Mouse (Mus musculus) granulocyte monocyte progenitor cell, adult 5-6 weeks (primary cell): ENCODE data around the gene Acod1. TPM values are rescaled to one million over a fixed set of nuclear protein-coding genes. Genes with fewer than 3 reads are reported as not detected.

Source experiments
- ATAC-seq: replicated peaks from 2 replicates; pipeline ENCODE4 v1.8.0; 2016; ENCODE audit warnings: mild to moderate bottlenecking, moderate TSS enrichment, inconsistent platforms; ENCODE audit not compliant: poor library complexity, severe bottlenecking
- total RNA-seq, 2 experiments: library from RNA; stranded (forward) in 1 of 2; stranded (reverse) in 1 of 2; fragments of 200-712, 200-1000 nt in 1 of 2; fragments of >200 nt in 1 of 2; fragmentation: Nextera tagmentation in 1 of 2; gene quantifications; 2 replicates each; pipeline ENCODE4 v1.2.3; 2014 to 2017

Acod1 gene
- total RNA-seq, 2 experiments from 2014 or later = 0.67 TPM; not detected in 1

DNA sequence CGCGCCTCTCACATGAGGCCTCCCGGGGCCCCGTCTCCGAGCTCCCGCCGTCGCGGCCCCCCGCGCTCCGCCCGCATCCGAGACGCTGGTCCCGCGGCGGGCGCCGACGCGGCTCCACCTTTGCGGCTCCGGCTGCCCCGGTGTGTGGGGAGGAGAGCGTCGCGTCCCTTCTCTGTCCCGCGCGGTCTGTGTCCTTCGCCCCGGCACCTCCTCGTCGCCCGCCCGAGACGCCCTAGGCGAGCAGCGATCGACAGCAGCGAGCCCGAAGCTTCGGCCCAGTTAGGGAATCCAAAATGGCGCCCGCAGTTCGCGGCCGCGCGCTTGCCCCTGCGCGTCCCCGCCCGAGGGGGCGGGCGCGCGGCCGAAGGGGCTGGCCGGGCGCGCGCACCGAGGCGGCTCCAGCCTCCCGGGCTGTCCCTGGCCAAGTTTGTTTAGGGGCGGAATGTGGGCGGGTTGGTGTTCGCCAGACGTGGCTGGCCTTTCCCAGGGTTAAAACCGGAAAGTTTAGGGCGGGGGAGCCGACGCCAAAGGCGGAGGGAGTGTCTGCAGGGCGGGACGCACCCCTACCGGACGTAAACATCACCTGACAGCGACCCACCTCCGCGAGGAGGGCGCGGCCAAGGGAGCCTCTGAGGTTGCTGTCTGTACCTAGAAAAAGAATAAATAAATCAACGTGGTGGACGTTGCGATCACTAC, 52.6 kb downstream of the Acod1 start, which contains the start of gene Fbxl3:
Fbxl3 (minus strand) TSS at position 329 of the 696 bp plus-strand sequence.
- ATAC-seq = peak; percentile 84

DNA sequence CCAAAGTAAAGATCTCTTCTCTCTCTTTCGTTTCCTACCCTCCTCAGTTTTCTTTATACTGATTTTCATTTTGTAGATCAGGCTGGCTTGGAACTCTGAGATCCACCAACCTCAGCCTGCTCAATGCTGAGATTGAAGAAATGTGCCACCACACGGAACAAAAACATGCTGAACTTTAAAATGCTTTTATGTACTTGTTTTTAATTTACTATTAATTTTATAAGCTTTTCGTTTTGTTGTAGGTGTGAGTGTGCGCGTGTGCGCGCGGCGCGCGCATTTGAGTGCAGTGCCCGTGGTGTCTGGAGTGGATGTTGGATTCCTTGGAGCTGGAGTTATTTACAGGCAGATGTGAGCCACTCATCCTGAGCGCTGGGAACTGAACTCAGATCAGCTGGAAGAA, 53.5 kb downstream of the Acod1 start:
- ATAC-seq = no peak

DNA sequence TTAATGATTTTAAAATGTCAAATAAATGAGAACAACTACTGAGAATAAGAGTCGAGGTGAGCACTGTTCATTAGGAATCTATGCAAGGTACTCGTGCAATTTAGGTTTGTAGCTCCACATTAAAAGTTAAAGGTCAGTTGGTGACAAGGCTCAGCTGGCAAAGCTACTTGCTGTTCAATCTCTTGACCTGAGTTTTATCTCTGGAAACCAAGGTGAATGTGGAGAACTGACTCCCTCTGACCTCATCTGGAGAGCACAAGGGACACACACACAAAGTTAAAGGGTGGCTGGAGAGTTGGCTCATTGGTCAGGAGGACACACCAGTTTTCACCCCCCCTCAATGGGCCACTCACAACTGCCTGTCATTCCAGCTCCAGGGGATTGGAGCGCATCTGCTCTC, 54.4 kb downstream of the Acod1 start:
- no peak for ATAC-seq

DNA sequence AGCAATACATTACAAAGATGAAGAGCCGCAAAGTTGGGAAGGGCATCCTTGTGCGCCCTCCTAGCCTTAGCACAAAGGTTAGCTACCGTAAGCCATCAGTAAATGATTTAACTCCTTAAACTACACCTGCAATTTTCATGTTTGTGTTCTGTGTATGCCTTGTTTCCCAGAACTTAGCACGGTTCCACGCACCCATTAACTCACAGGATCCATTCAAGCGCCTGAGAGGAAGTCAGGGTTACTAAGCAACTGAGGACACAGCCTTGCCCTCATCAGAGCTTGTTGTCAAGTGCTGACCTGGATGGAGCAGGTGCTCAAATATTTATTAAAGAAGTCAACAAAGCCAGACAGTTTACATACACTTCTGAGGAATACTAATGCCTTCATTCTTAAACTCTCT, 55.5 kb downstream of the Acod1 start:
- no peak for ATAC-seq

DNA sequence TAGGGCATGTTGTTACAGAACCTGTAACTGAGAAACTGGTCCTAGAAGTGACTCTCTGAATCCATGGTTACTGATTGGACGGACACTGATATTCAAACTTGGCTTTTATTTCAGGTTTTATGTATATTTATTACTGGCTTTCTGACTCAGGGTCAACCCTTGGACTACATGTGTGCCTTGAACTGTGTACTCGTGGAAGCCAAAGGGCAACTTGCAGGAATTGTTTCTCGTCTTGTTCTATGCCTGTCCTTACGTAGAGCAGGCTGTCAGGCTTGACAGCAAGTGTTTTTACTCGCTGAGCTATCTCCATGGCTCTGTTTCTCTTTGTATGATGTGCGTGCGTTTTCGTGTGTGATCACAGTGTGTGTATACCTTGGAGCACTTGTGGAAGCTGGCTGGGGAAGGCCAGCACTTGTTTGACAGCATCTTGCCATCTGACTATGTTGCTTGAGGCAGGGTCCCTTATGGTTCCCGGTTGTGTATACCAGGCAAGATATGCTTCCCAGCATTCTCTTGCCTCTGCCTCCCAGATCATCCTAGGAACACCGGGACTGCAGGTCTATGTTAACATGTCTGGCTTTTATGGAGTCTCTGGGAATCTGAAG, 56.1 kb downstream of the Acod1 start:
- no peak for ATAC-seq

Other genes with a start within 250 kb of the Acod1 start
- gene Kctd12, start 64.3 kb upstream of the Acod1 start, total RNA-seq (2014; fragmentation: Nextera tagmentation) = 49.0 and 63.5 TPM in 2 replicates
- 63.8 and 64.9 TPM in 2 replicates for gene Kctd12, start 64.3 kb upstream of the Acod1 start, total RNA-seq (2017)
- 34.0 and 37.8 TPM in 2 replicates for gene Cln5, start 23.2 kb downstream of the Acod1 start, total RNA-seq (2014; fragmentation: Nextera tagmentation)
- gene Cln5, start 23.2 kb downstream of the Acod1 start, total RNA-seq (2017) = 40.2 and 40.5 TPM in 2 replicates
- 30.3 and 40.0 TPM in 2 replicates for gene Fbxl3, start 52.6 kb downstream of the Acod1 start, total RNA-seq (2014; fragmentation: Nextera tagmentation)
- 48.0 and 55.6 TPM in 2 replicates for gene Fbxl3, start 52.6 kb downstream of the Acod1 start, total RNA-seq (2017)